Mouse (Mus musculus) midbrain, embryonic 11.5 days (tissue): ENCODE measurements at regions not wholly inside any gene's neighbourhood (a gene's known extent, or its start where the extent isn't known, plus 50 kb on each side); places are given as distances from the start of the nearest gene placed in this dataset.

Source experiments
- ATAC-seq: fragments of 200-750 bp; cut with Nextera tagmentation; 2 replicates; pipeline ENCODE4 v1.8.0; 2017; ENCODE audit warnings: moderate TSS enrichment, moderate library complexity; ENCODE audit not compliant: low FRiP score
- DNase-seq: peaks from one replicate; pipeline ENCODE4 v3.0.0; 2015; ENCODE audit warnings: low spot score; ENCODE audit errors: missing footprints
- H3K27ac ChIP-seq: fragments of 300-500 bp; sonication (generic); 2 replicates; pipeline ENCODE4 v1.5.1; 2014; ENCODE audit warnings: low read depth, low read length
- H3K27me3 ChIP-seq: fragments of 300-500 bp; sonication (generic); 2 replicates; pipeline ENCODE4 v1.6.1; 2014; ENCODE audit warnings: mild to moderate bottlenecking, low read length, moderate library complexity, mixed read lengths; ENCODE audit not compliant: control insufficient read depth, insufficient read depth
- H3K36me3 ChIP-seq: fragments of 300-500 bp; sonication (generic); 2 replicates; pipeline ENCODE4 v1.6.1; 2014; ENCODE audit warnings: mild to moderate bottlenecking, low read length, moderate library complexity, mixed read lengths; ENCODE audit not compliant: control insufficient read depth, insufficient read depth
- H3K4me1 ChIP-seq: fragments of 300-500 bp; sonication (generic); 2 replicates; pipeline ENCODE4 v1.6.1; 2014; ENCODE audit warnings: low read length; ENCODE audit not compliant: control insufficient read depth, insufficient read depth
- H3K4me2 ChIP-seq: fragments of 300-500 bp; sonication (generic); 2 replicates; pipeline ENCODE4 v1.6.1; 2014; ENCODE audit warnings: mild to moderate bottlenecking, moderate library complexity
- H3K4me3 ChIP-seq: fragments of 300-500 bp; sonication (generic); 2 replicates; pipeline ENCODE4 v1.5.1; 2014; ENCODE audit warnings: low read depth, low read length
- H3K9ac ChIP-seq: fragments of 300-500 bp; sonication (generic); 2 replicates; pipeline ENCODE4 v1.6.1; 2014; ENCODE audit warnings: low read length
- H3K9me3 ChIP-seq: fragments of 300-500 bp; sonication (generic); 2 replicates; pipeline ENCODE4 v1.6.1; 2016; ENCODE audit warnings: low read length; ENCODE audit not compliant: control insufficient read depth
- WGBS: fragments of 180-500 bp; shearing (Covaris S2); extraction: QIAGEN DNeasy Blood & Tissue Kit; methylation state at CpG from one replicate; pipeline ENCODE4 v1.1.7; 2014; 5-methylcytosine and 5-hydroxymethylcytosine counted together

DNA sequence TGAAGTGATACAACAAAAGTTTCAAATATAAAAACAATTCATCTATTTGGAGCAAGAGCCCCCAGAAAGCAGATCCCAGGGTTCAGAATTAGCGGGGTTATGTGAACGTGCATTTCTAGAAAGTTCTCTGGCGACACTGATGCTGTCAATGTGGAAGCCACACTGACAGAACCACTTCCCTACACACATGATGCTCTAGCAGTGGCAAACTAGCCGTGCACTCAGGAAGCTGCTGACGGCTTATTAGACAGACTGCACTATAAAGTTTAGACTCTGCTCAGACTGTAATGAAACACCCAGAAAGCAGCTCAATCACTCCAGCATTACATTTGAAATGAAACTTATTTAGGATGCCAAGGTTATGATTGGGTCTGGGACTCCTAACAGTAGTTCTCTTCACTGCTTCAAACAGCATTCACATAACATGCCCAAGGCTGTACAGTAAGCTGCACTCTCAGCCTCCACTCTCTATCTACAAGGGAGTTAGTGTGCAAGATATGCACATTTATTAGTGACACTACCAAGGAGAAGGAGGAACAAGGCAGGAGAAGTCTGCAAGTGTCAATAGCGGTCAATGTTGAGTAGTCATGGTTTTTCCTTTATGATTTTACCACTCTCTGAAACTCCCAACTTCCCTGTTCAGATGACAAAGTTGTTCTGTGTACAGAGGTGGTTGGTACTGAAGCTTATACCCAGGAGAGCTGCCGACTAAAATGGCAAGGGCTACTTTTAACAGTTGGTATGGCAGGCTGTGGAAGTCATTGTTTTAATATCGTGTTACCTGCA, 71.9 kb upstream of the Myo10 start:
- ATAC-seq: no peak

DNA sequence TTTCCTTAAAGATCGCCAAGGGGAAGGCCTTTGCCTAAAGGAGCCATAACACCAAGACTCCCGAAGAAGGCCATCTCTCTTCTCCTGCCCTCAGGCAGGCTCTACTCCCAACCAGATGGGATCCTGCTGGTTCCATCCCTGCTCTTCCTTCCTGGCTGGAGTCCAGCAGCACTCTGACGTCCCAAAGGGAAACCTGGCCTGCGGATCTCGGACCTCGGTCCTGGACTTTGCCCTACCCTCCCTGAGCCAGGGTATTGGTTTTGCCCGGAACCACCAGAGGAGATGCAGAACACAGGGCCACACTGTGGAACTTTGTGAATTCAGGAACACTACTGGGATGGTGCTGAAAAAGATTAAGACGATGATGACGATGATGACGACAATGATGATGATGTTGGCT, 67.4 kb upstream of the Myo10 start:
- ATAC-seq (no peak), DNase-seq (no peak)
- Histone ChIP-seq H3K36me3 (no peaks in the 10 kb centered on the region), H3K9me3 (no peaks in the 10 kb centered on the region), H3K4me2 (no peak overlapping the region), H3K27ac (no peak overlapping the region), H3K9ac (no peak overlapping the region), H3K4me1 (0 out of 2 replicates have a peak, but pooled peaks cover 2% of the 10 kb centered on the region), H3K4me3 (no peak overlapping the region), H3K27me3 (no peaks in the 10 kb centered on the region)
- 88% methylated on average over 10 of the region's 10 CpGs for WGBS

More for the DNA sequence above, 71.9 kb upstream of the Myo10 start:
- Histone ChIP-seq H3K4me1 (no peaks in the 10 kb centered on the region), H3K36me3 (no peaks in the 10 kb centered on the region), H3K27ac (no peak overlapping the region), H3K27me3 (no peaks in the 10 kb centered on the region), H3K9ac (no peak overlapping the region), H3K9me3 (no peaks in the 10 kb centered on the region), H3K4me3 (no peak overlapping the region), H3K4me2 (no peak overlapping the region)
- WGBS: 89% methylated on average over 8 of the region's 8 CpGs
- no peak for DNase-seq

DNA sequence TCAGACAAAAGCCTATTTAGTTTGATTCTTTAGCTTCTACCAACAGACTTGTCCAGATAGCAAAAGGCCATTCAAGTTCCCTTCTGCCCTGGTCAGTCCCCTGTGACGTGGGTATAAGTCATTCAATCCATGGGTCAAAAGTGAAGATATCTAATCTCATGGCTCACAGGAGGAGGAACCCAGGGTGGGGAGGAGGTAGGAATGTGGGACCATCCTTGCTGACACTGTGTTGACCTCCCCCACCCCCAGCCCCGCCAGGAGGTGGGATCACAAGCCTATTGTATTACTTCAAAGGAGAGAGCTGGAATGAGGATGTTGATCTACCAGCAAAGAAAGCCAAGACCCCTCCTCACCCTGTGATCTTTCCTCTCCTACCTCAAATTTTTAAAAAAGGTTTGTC, 66.5 kb upstream of the Myo10 start:
- H3K9me3 ChIP-seq: no peaks in the 10 kb centered on the region
- WGBS: 27% methylated on average over 2 of the region's 2 CpGs
- no peak overlapping the region for H3K4me3 ChIP-seq
- H3K27ac ChIP-seq: no peak overlapping the region
- 0 out of 2 replicates have a peak, but pooled peaks cover 2% of the 10 kb centered on the region for H3K4me1 ChIP-seq
- no peaks in the 10 kb centered on the region for H3K27me3 ChIP-seq
- no peak overlapping the region for H3K9ac ChIP-seq
- ATAC-seq: no peak
- H3K36me3 ChIP-seq: no peaks in the 10 kb centered on the region
- H3K4me2 ChIP-seq: no peak overlapping the region
- no peak for DNase-seq

DNA sequence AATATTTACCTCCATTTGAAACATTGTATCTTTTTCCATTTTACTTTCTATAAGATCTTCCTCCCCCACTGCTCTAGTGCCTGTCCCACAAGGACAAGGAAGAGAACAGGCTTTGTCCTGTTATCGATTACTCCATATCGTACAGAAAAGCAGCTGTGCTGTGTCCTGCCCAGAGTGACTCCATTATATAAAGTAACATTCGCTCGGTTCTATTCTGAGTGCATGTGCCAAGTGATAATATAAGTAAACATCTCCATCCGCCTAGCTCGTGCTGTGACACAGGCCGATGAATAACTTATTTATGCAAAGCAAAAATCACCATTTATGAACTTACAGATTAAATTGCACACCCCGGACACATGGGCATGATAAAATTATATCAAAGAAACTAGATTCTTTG, 64.8 kb upstream of the Myo10 start:
- no peak for DNase-seq
- no peak overlapping the region for H3K4me2 ChIP-seq
- no peaks in the 10 kb centered on the region for H3K27me3 ChIP-seq
- WGBS: 90% methylated on average over 8 of the region's 8 CpGs
- H3K27ac ChIP-seq: no peak overlapping the region
- ATAC-seq: no peak
- H3K9me3 ChIP-seq: no peaks in the 10 kb centered on the region
- no peak overlapping the region for H3K4me3 ChIP-seq
- 0 out of 2 replicates have a peak, but pooled peaks cover 2% of the 10 kb centered on the region for H3K4me1 ChIP-seq
- no peaks in the 10 kb centered on the region for H3K36me3 ChIP-seq
- H3K9ac ChIP-seq: no peak overlapping the region

DNA sequence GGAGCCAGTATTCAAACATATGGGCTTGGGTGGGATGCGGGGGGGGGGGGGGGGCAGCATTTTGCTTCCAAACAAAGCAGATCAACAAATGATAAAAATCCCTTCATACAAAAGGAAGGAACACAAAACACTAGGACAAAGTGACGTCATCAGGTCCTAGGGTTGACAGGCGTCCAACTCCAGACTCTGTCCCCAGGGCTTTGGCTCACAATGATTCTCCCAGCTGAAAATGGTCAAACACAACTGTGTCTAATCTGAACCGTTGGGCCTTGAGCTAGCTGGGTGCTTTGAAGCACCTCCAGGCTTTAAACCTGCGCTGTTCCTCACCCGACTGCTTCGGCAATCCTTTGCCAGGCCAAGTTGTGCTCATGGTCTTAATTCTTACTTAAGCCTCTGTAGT, 64.1 kb upstream of the Myo10 start:
- H3K27ac ChIP-seq: no peak overlapping the region
- WGBS: 81% methylated on average over 6 of the region's 7 CpGs
- H3K4me1 ChIP-seq: 0 out of 2 replicates have a peak, but pooled peaks cover 2% of the 10 kb centered on the region
- ATAC-seq: no peak
- no peak for DNase-seq
- H3K4me2 ChIP-seq: no peak overlapping the region
- no peaks in the 10 kb centered on the region for H3K36me3 ChIP-seq
- H3K4me3 ChIP-seq: no peak overlapping the region
- H3K9me3 ChIP-seq: no peaks in the 10 kb centered on the region
- no peaks in the 10 kb centered on the region for H3K27me3 ChIP-seq
- H3K9ac ChIP-seq: no peak overlapping the region

DNA sequence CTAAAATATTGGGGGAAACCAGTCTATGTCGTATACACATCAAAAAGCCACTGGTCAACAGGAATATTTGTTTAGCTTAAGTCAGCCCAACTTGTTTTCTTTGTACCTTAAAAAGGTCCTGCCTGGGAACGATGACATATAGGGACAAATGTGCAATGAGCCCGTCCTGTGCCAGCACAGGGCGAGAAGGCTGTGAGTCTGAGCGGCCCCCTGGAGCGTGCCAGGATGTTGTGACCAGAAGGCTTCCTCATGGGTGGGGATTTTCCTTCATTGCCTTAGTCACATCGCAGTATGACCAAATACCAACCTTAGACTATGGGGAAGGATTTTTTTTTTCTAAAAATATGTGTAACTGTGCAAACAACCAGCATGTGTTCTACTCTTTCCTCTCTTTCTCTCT, 58.7 kb upstream of the Myo10 start:
- no peaks in the 10 kb centered on the region for H3K36me3 ChIP-seq
- no peak overlapping the region for H3K4me2 ChIP-seq
- ATAC-seq (no peak), DNase-seq (no peak)
- WGBS: 75% methylated on average over 7 of the region's 7 CpGs
- no peaks in the 10 kb centered on the region for H3K4me1 ChIP-seq
- H3K9ac ChIP-seq: no peak overlapping the region
- no peaks in the 10 kb centered on the region for H3K9me3 ChIP-seq
- no peak overlapping the region for H3K4me3 ChIP-seq
- no peaks in the 10 kb centered on the region for H3K27me3 ChIP-seq
- H3K27ac ChIP-seq: no peak overlapping the region

DNA sequence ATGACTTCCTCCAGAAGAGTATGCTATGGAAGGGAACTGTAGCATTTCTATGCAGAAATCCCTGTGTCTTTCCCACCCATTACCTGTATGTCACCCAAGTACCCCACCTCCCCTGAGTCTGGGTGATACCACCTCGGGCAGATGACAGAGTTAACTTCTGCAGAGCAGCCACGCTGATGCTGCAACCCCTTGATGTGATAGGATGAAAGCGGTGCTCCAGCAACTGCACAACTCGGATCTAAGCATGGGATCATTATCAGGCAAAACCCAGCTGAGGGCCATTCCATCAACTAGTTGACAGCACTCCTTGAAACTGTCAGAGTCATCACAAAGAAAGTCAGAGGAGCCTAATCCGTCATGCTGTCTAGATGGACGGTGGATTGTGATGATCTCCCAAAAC, 49.8 kb upstream of the Myo10 start:
- no peak overlapping the region for H3K9ac ChIP-seq
- H3K27me3 ChIP-seq: no peaks in the 10 kb centered on the region
- no peaks in the 10 kb centered on the region for H3K4me1 ChIP-seq
- DNase-seq: no peak
- no peaks in the 10 kb centered on the region for H3K36me3 ChIP-seq
- no peak overlapping the region for H3K27ac ChIP-seq
- H3K4me2 ChIP-seq: no peak overlapping the region
- no peak for ATAC-seq
- WGBS: 68% methylated on average over 6 of the region's 6 CpGs
- H3K9me3 ChIP-seq: no peaks in the 10 kb centered on the region
- H3K4me3 ChIP-seq: no peak overlapping the region
